Mouse (Mus musculus) heart, adult 2 months (tissue): Measurements from ENCODE around the gene Ece2. TPM values are rescaled to one million over a fixed set of nuclear protein-coding genes. Genes with fewer than 3 reads are reported as not detected.

Experiments
- DNase-seq, 2 experiments: peaks; one replicate each; pipeline ENCODE4 v3.0.0; 2021
- H3K27ac ChIP-seq: fragments of 200-600 bp; 2 replicates; pipeline ENCODE4 v1.8.1; 2022
- H3K27me3 ChIP-seq: fragments of 200-500 bp; 2 replicates; pipeline ENCODE4 v1.6.1; 2012; ENCODE audit warnings: mild to moderate bottlenecking, low read length, inconsistent platforms, mixed read lengths; ENCODE audit not compliant: control insufficient read depth, insufficient read depth
- H3K36me3 ChIP-seq: fragments of 200-500 bp; 2 replicates; pipeline ENCODE4 v1.6.1; 2012; ENCODE audit warnings: low read length, inconsistent platforms; ENCODE audit not compliant: control insufficient read depth, insufficient read depth
- H3K4me1 ChIP-seq: fragments of 200-500 bp; 2 replicates; pipeline ENCODE4 v1.6.1; 2011; ENCODE audit warnings: low read length; ENCODE audit not compliant: control insufficient read depth, insufficient read depth
- H3K4me3 ChIP-seq: fragments of 200-600 bp; 2 replicates; pipeline ENCODE4 v1.8.1; 2022
- H3K79me2 ChIP-seq: fragments of 200-500 bp; replicated peaks from 2 replicates; pipeline ENCODE4 v1.6.1; 2012; ENCODE audit warnings: mild to moderate bottlenecking, inconsistent platforms, low read length, moderate library complexity, mixed read lengths; ENCODE audit not compliant: control insufficient read depth, insufficient read depth
- H3K9ac ChIP-seq: fragments of 200-500 bp; 2 replicates; pipeline ENCODE4 v1.6.1; 2012; ENCODE audit warnings: low read depth, mild to moderate bottlenecking, control low read depth, inconsistent platforms, low read length, mixed read lengths
- CTCF ChIP-seq: fragments of 200-600 bp; IDR thresholded peaks from 2 replicates; pipeline ENCODE4 v1.8.1; 2022; ENCODE audit warnings: antibody characterized with exemption, mild to moderate bottlenecking, moderate library complexity
- EP300 ChIP-seq: fragments of 200-500 bp; IDR thresholded peaks from 2 replicates; pipeline ENCODE4 v1.6.1; 2011; ENCODE audit warnings: low read depth, low read length, control low read depth; ENCODE audit not compliant: insufficient read depth
- POLR2A ChIP-seq: fragments of 200-500 bp; IDR thresholded peaks from 2 replicates; pipeline ENCODE4 v1.6.1; 2011; ENCODE audit warnings: mild to moderate bottlenecking, low read depth, low read length, control low read depth; ENCODE audit not compliant: insufficient read depth
- WGBS: fragments of 180-500 bp; shearing (Covaris S2); methylation state at CpG from one replicate; pipeline ENCODE4 v1.1.7; 2018; 5-methylcytosine and 5-hydroxymethylcytosine counted together
- intact Hi-C: fragments of 180-260 bp; cut with DNase I; formaldehyde crosslinking; loops from one replicate; pipeline ENCODE4 v1.15.1; 2025
- polyA plus RNA-seq: library from polyadenylated mRNA; depleted of rRNA; stranded (reverse); fragments of >200 nt; gene quantifications from 2 replicates; pipeline ENCODE4 v1.2.3, GENCODE M21; 2012
- total RNA-seq, 2 experiments: library from RNA; stranded (reverse); gene quantifications; 2 replicates each; pipeline ENCODE4 v1.2.3; 2021

Gene Ece2
- total and polyA plus RNA-seq, 3 experiments: 0.42 to 0.68 (median 0.66) TPM

DNA sequence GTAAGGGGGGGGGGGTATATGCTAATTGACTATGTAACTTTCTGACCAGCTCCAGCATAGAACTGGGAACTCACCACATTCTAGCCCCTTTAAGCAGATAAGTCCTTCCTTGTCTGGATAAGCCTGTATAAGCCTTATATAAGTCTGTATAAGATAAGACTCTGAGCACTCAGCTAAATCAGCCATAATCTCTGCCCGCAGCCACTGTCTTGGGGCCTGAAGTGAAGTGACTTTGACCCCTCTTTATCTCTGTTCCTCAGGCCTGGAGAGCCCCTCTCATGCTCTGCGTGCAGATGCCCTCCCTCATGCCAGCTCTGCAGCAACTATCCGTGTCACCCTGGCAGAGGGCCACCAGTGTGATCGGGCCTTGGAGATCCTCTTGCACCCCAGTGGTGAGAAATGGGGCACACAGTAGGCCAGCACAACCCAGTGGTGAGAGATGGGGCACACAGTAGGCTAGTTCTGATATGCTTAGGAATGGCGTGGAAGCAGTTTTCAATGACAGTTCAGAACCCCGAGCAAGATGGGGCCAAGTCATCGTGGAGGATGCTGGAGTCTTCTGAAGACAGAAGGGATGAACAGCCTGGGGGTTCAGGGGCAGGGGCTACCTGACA, 34.5 kb upstream of the Ece2 start:
- intact Hi-C loops: no loop called here
- no peaks in the 10 kb centered on the region for H3K4me1 ChIP-seq
- H3K79me2 ChIP-seq: no peaks in the 10 kb centered on the region
- DNase-seq: no peak
- no peaks in the 10 kb centered on the region for H3K36me3 ChIP-seq
- no peak overlapping the region for H3K27ac ChIP-seq
- H3K4me3 ChIP-seq: no peak overlapping the region
- peaks cover 12% of the 10 kb centered on the region for H3K27me3 ChIP-seq
- no peak overlapping the region for H3K9ac ChIP-seq
- TF ChIP-seq POLR2A: no peak
- TF ChIP-seq EP300: no peak
- no peak for TF ChIP-seq CTCF
- WGBS: 62% methylated on average over 7 of the region's 7 CpGs

DNA sequence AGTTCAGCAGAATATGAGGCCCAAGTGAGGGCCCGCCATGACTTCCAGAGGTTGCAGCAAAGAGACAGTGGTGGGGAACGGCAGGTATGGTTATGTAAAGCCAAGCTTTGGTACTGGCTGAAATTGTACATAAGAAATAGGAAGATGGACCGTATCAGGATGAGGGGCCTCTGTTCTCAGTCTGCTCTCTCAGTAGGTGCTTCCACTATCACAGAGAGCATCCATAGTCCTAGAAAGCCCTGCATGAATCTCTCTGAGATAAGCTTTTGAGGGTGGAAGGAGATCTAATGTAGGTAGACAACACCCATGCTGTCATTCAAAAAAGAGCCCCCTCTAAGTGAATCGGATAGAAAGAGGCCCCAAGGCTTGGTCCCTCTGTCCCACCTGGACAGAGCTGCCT, 33.9 kb upstream of the Ece2 start:
- Histone ChIP-seq H3K4me1 (no peaks in the 10 kb centered on the region), H3K4me3 (no peak overlapping the region), H3K9ac (no peak overlapping the region), H3K79me2 (no peaks in the 10 kb centered on the region), H3K27me3 (peaks cover 7% of the 10 kb centered on the region; the same call in 1 of the 2 replicates), H3K27ac (no peak overlapping the region), H3K36me3 (no peaks in the 10 kb centered on the region)
- WGBS: 78% methylated on average over 4 of the region's 4 CpGs
- intact Hi-C loops: no loop called here
- no peak for DNase-seq
- TF ChIP-seq CTCF (no peak), EP300 (no peak), POLR2A (no peak)

DNA sequence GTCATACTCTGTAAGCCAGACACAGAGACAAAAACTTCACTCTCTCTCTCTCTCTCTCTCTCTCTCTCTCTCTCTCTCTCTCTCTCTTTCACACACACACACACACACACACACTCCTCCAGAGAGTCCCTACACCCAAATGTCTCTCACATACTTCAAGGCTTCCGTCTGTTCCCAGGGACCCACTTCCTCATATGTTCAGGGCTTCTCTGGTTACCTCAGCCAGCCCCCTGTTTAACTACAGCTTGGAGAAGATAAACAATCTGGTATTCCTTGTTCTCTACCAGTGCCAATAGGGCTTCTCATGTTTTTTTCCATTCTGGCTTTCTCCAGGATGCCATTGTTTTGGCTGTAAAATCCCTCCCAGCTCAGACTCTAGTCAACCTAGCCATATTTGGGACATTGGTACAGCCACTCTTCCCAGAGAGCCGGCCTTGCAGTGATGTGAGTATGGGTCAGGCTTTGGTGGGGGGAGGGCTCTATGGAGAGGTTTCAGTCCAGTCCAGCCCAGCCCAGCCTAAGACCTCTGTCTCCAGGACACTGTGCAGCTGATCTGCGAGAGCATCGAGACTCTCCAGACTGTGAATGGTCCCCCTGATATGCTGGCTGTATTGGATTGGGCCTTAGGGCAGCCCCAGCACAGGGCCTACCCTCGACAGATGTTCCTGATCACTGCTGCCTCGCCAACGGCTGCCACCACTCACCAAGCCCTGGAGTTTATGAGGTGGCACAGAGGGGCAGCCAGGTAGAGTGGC, 32.8 kb upstream of the Ece2 start:
- 56% methylated on average over 7 of the region's 7 CpGs for WGBS
- Histone ChIP-seq H3K36me3 (no peaks in the 10 kb centered on the region), H3K27ac (no peak overlapping the region), H3K4me3 (no peak overlapping the region), H3K4me1 (no peaks in the 10 kb centered on the region), H3K79me2 (no peaks in the 10 kb centered on the region), H3K27me3 (no peaks in the 10 kb centered on the region), H3K9ac (no peak overlapping the region)
- TF ChIP-seq CTCF (no peak), EP300 (no peak), POLR2A (no peak)
- DNase-seq: no peak
- intact Hi-C loops: no loop called here

DNA sequence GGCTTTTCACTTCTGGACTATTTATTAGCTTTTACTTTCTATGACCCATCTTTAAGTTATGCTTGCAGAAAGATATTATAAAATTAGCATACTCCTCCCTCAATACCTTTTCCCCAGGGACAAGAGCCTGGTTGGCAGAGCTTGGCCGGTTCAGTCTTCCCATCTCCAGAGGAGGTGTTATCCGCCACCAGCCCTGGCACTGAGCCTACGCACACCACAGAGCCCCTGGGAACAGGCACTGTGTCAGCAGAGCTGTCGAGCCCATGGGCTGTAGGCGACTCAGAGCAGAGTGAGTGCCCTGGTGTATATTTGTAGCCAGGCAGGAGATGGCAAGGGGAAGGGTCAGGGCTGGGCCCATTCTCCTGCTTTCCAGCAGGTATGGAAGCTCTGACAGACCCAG, 29.1 kb upstream of the Ece2 start:
- no peak overlapping the region for H3K9ac ChIP-seq
- DNase-seq: no peak
- no peaks in the 10 kb centered on the region for H3K79me2 ChIP-seq
- no peak for TF ChIP-seq CTCF
- TF ChIP-seq POLR2A: no peak
- TF ChIP-seq EP300: no peak
- H3K4me3 ChIP-seq: no peak overlapping the region
- H3K4me1 ChIP-seq: no peaks in the 10 kb centered on the region
- H3K27ac ChIP-seq: no peak overlapping the region
- no peaks in the 10 kb centered on the region for H3K27me3 ChIP-seq
- intact Hi-C loops: no loop called here
- 47% methylated on average over 5 of the region's 5 CpGs for WGBS
- no peaks in the 10 kb centered on the region for H3K36me3 ChIP-seq

DNA sequence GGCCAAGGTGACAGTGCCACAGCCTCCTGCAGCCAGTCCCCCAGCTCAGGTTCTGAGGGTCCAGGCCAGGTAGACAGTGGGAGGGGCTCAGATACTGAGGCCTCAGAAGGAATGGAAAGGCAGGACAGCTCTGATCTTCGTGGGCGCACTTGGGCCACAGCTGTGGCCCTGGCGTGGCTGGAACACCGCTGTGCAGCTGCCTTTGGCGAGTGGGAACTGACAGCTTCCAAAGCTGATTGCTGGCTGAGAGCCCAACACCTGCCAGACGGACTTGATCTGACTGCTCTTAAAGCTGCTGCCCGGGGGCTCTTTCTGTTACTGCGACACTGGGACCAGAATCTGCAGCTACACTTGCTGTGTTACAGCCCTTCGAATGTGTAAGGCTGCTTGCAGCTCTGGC, 24.9 kb upstream of the Ece2 start:
- Histone ChIP-seq H3K27me3 (no peaks in the 10 kb centered on the region), H3K9ac (no peak overlapping the region), H3K36me3 (no peaks in the 10 kb centered on the region), H3K27ac (no peak overlapping the region), H3K4me1 (no peaks in the 10 kb centered on the region), H3K79me2 (no peaks in the 10 kb centered on the region), H3K4me3 (no peak overlapping the region)
- intact Hi-C loops: no loop called here
- TF ChIP-seq CTCF (no peak), EP300 (no peak), POLR2A (no peak)
- 64% methylated on average over 9 of the region's 9 CpGs for WGBS
- DNase-seq: no peak

DNA sequence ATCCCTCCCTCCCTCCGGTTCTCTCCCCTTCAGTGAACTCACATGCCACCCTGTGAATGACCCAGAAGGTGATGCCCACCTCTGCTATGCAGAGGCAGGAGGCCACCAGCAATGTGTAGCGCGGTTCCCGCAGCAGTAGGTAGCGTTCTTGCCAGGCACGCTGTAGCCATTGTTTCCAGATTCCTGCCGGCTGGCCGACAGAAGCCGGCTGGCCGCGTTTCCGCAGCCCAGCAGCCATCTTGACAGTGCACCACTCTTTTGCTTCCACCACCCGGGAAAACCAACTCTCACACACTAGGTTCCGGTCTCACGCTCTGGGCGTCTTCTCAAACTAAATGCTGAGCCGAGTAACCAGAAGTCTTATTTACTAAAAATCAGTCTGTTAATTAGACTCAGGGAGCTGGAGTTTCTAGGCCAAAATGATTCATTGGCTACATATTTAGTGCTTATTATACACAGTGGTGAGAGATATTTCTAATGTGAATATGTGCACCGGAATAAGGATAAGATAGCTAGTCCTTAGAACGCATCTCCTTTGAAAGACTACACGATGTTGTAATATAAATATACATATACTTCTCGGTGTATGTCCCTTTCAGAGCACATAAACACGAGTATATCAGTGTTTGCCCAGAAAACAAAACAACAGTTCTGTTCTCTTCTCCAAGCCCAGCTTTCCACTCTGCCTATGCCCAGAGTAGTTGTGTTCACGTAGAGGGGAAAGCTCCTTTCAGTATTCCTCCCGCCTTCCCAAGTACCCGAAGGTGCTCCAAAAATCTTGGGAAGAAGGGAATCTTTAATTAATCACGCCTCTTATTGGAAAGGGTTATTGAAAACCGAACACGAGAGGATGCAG, 18.9 kb upstream of the Ece2 start:
- TF ChIP-seq EP300: peak; percentile 66; the same call in 1 of the 2 replicates
- peak; percentile 85 for TF ChIP-seq POLR2A
- TF ChIP-seq CTCF: no peak
- intact Hi-C loops: loop anchor here (1.0 to 5.0 kb wide), 5 partner anchors 10 to 112 kb away; partner anchors contain the start of genes Abcf3, Dvl3, Eif2b5 and Psmd2
- peak overlapping the region; percentile 92 for H3K9ac ChIP-seq

More for the DNA sequence above, 18.9 kb upstream of the Ece2 start:
- Histone ChIP-seq H3K79me2 (no peaks in the 10 kb centered on the region), H3K27me3 (no peaks in the 10 kb centered on the region), H3K4me3 (peak overlapping the region; percentile 61), H3K36me3 (no peaks in the 10 kb centered on the region), H3K27ac (peak overlapping the region; percentile 74), H3K4me1 (peaks cover 1% of the 10 kb centered on the region)
- peak; percentile 82 to 84 for DNase-seq
- under 1% methylated on average over 28 of the region's 28 CpGs for WGBS
